Mouse (Mus musculus) cortical plate, adult 2 months (tissue): ENCODE results near the gene Ngfr.

ENCODE experiments used
- CTCF ChIP-seq: fragments of 200-500 bp; IDR thresholded peaks from 2 replicates; pipeline ENCODE4 v1.5.1; 2011; ENCODE audit warnings: mild to moderate bottlenecking, control low read depth, low read length; ENCODE audit not compliant: insufficient read depth; ENCODE audit errors: extremely low read depth
- POLR2A ChIP-seq: fragments of 200-500 bp; IDR thresholded peaks from 2 replicates; pipeline ENCODE4 v1.6.1; 2011; ENCODE audit warnings: mild to moderate bottlenecking, low read length, control low read depth; ENCODE audit not compliant: insufficient read depth; ENCODE audit errors: extremely low read depth

- TF ChIP-seq CTCF, result no peak
- no peak for TF ChIP-seq POLR2A
These were observed 67.5 kb downstream of the Ngfr start for GRCm38 (mm10) chr11:95519996-95520395.
